Mouse (Mus musculus) B cell, adult 67 days (primary cell): ENCODE results near the gene Ttc28. TPM values are rescaled to one million over a fixed set of nuclear protein-coding genes. Genes with fewer than 3 reads are reported as not detected.

Experiments used
- total RNA-seq, 2 experiments: library from RNA; stranded (reverse); gene quantifications; 4 replicates each; pipeline ENCODE4 v1.2.4; 2023

Gene Ttc28
- 10 to 100 TPM; 26.3 to 29.1 TPM for total RNA-seq

GRCm38 (mm10) chr5:110879584-110880374 lies at the start of gene Ttc28:
Gene Ttc28 (plus strand): TSS chr5:110879803.

GRCm38 (mm10) chr5:110839678-110840365 lies 39.8 kb upstream of the Ttc28 start, which contains the start of the genes Hscb and Chek2:
Gene Hscb (minus strand): TSS chr5:110839777.
Gene Chek2 (plus strand): TSS chr5:110839979.

GRCm38 (mm10) chr5:111330417-111331098 lies 451.0 kb downstream of the Ttc28 start, which contains the start of gene Pitpnb:
Gene Pitpnb (plus strand): TSS chr5:111330763.

Other genes with a start within 250 kb of the Ttc28 start
- gene Noc4l, start 226.4 kb upstream of the Ttc28 start, total RNA-seq = 10 to 100 TPM; 77.7 to 83.6 TPM
- gene Ddx51, start 226.4 kb upstream of the Ttc28 start, total RNA-seq = 10 to 100 TPM; 86.4 to 88.7 TPM
- gene Ep400, start 109.1 kb upstream of the Ttc28 start, total RNA-seq = 100 to 1,000 TPM; 221 to 247 TPM
- gene Pus1, start 99.1 kb upstream of the Ttc28 start, total RNA-seq = 10 to 100 TPM; 32.5 to 38.1 TPM
- gene Ulk1, start 69.7 kb upstream of the Ttc28 start, total RNA-seq = 10 to 100 TPM; 45.8 to 59.2 TPM
- 10 to 100 TPM; 23.3 to 24.2 TPM for gene Hscb, start 40.0 kb upstream of the Ttc28 start, total RNA-seq
- gene Chek2, start 39.8 kb upstream of the Ttc28 start, total RNA-seq = 10 to 100 TPM; 13.1 to 13.6 TPM